Mouse (Mus musculus): ENCODE measurements around the gene Eml5. TPM values are rescaled to one million over a fixed set of nuclear protein-coding genes. Genes with fewer than 3 reads are reported as not detected.

Gene Eml5
- polyA plus RNA-seq, 1 experiment from 2014 or later = 3.4 TPM

GRCm38 (mm10) chr12:98840135-98840534, 61.1 kb downstream of the Eml5 start:
- no peaks in the 10 kb centered on the region for H3K36me3 ChIP-seq (ENCODE audit: insufficient read depth, low read length)
- H3K27ac ChIP-seq (ENCODE audit: low read length) = no peak overlapping the region
- WGBS = 88% methylated on average over 3 of the region's 3 CpGs
- ATAC-seq (ENCODE audit: low FRiP score, low TSS enrichment) = no peak
- H3K4me2 ChIP-seq (replicated peaks; ENCODE audit: low read depth, low read length) = no peak overlapping the region
- no peaks in the 10 kb centered on the region for H3K27me3 ChIP-seq (ENCODE audit: insufficient read depth, low read length)
- no peak overlapping the region for H3K4me3 ChIP-seq (ENCODE audit: low read length)
- H3K9ac ChIP-seq (replicated peaks; ENCODE audit: low read length) = no peak overlapping the region
- H3K4me1 ChIP-seq (ENCODE audit: insufficient read depth, low read length) = no peaks in the 10 kb centered on the region
- H3K9me3 ChIP-seq (ENCODE audit: low read length) = no peaks in the 10 kb centered on the region

DNA sequence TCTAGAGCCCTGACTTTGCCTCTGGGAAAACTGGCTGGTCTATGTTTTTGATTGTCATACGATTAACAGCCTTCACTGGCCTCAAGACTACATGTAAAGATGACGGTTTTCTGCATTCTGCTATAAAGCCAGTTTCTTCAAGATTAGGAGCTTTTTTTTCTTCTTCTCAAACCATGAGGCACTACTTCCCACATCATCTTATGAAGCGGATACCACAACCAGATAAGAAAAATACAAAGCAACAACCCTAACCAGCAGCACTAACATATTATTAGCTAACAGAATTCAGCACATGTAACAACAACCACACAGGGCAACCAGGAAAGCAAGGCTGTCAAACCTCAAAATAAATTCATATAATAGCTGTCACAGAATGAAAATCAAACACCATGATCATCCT, 63.3 kb downstream of the Eml5 start:
- WGBS = 87% methylated on average over 3 of the region's 3 CpGs
- Histone ChIP-seq H3K27me3 (ENCODE audit: insufficient read depth, low read length) (no peaks in the 10 kb centered on the region), H3K9me3 (ENCODE audit: low read length) (no peaks in the 10 kb centered on the region)

GRCm38 (mm10) chr12:98835466-98835865, 65.8 kb downstream of the Eml5 start:
- 95% methylated on average over 2 of the region's 2 CpGs for WGBS

More for the DNA sequence above, 63.3 kb downstream of the Eml5 start:
- Histone ChIP-seq H3K4me1 (ENCODE audit: insufficient read depth, low read length) (no peaks in the 10 kb centered on the region), H3K27ac (ENCODE audit: low read length) (no peak overlapping the region), H3K9ac (replicated peaks; ENCODE audit: low read length) (no peak overlapping the region), H3K4me2 (replicated peaks; ENCODE audit: low read depth, low read length) (no peak overlapping the region), H3K36me3 (ENCODE audit: insufficient read depth, low read length) (no peaks in the 10 kb centered on the region), H3K4me3 (ENCODE audit: low read length) (no peak overlapping the region)
- no peak for ATAC-seq (ENCODE audit: low FRiP score, low TSS enrichment)

DNA sequence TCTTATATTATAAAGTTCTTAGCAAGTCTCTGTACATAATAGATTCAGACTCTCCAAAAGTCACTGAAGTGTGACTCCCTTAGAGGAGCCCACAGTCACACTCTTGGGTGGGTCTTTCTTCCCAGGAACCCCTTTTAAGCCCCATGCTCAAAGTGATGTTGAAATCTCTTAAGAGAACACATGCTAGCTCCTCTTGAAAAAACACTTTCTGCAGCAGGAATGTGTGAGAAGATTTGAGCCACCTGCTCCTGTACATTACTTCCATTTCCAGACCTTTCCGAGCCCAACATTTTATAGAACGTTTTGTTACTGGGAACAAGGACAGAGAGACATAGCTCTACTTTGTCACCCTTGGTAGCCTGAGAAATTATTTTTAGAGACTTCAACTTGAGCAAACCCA, 66.4 kb downstream of the Eml5 start:
- Histone ChIP-seq H3K36me3 (ENCODE audit: insufficient read depth, low read length) (no peaks in the 10 kb centered on the region), H3K27me3 (ENCODE audit: insufficient read depth, low read length) (no peaks in the 10 kb centered on the region), H3K4me3 (ENCODE audit: low read length) (no peak overlapping the region), H3K9me3 (ENCODE audit: low read length) (no peaks in the 10 kb centered on the region), H3K4me2 (replicated peaks; ENCODE audit: low read depth, low read length) (no peak overlapping the region), H3K9ac (replicated peaks; ENCODE audit: low read length) (no peak overlapping the region), H3K4me1 (ENCODE audit: insufficient read depth, low read length) (no peaks in the 10 kb centered on the region), H3K27ac (ENCODE audit: low read length) (no peak overlapping the region)
- no peak for ATAC-seq (ENCODE audit: low FRiP score, low TSS enrichment)
- WGBS = 79% methylated on average over 2 of the region's 2 CpGs

More at GRCm38 (mm10) chr12:98835466-98835865, 65.8 kb downstream of the Eml5 start:
- Histone ChIP-seq H3K4me3 (ENCODE audit: low read length) (no peak overlapping the region), H3K4me2 (replicated peaks; ENCODE audit: low read depth, low read length) (no peak overlapping the region), H3K9me3 (ENCODE audit: low read length) (no peaks in the 10 kb centered on the region), H3K9ac (replicated peaks; ENCODE audit: low read length) (no peak overlapping the region), H3K4me1 (ENCODE audit: insufficient read depth, low read length) (no peaks in the 10 kb centered on the region), H3K36me3 (ENCODE audit: insufficient read depth, low read length) (no peaks in the 10 kb centered on the region), H3K27me3 (ENCODE audit: insufficient read depth, low read length) (no peaks in the 10 kb centered on the region), H3K27ac (ENCODE audit: low read length) (no peak overlapping the region)
- no peak for ATAC-seq (ENCODE audit: low FRiP score, low TSS enrichment)

DNA sequence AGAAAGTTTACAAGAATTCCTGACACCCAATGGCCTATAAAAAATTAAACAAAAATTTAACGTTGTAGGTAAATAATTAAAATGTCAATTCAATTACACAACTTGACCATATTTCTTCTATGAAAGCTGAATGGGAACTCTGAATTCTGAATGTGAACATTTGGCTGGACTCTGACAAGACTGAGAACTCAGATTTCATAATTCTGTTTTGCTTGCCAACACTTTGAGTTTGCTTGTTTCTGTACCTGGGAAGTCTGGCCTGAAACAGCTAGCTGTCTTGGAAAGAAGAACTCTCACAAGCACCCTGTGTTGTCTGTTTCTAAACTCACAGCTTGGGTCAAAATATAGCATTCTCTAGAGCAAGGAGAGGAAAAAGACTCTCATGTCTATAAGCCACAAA, 67.4 kb downstream of the Eml5 start:
- H3K27me3 ChIP-seq (ENCODE audit: insufficient read depth, low read length) = no peaks in the 10 kb centered on the region
- no peak overlapping the region for H3K27ac ChIP-seq (ENCODE audit: low read length)
- no peak overlapping the region for H3K4me2 ChIP-seq (replicated peaks; ENCODE audit: low read depth, low read length)
- H3K36me3 ChIP-seq (ENCODE audit: insufficient read depth, low read length) = no peaks in the 10 kb centered on the region
- H3K9ac ChIP-seq (replicated peaks; ENCODE audit: low read length) = no peak overlapping the region
- no peaks in the 10 kb centered on the region for H3K4me1 ChIP-seq (ENCODE audit: insufficient read depth, low read length)
- H3K4me3 ChIP-seq (ENCODE audit: low read length) = no peak overlapping the region
- no peaks in the 10 kb centered on the region for H3K9me3 ChIP-seq (ENCODE audit: low read length)
- 67% methylated on average over 1 of the region's 1 CpGs for whole genome bisulfite sequencing
- ATAC-seq (ENCODE audit: low FRiP score, low TSS enrichment) = no peak

GRCm38 (mm10) chr12:98832929-98833598, 68.2 kb downstream of the Eml5 start:
- H3K36me3 ChIP-seq (ENCODE audit: insufficient read depth, low read length) = no peaks in the 10 kb centered on the region
- no peak overlapping the region for H3K9ac ChIP-seq (replicated peaks; ENCODE audit: low read length)
- no peaks in the 10 kb centered on the region for H3K27me3 ChIP-seq (ENCODE audit: insufficient read depth, low read length)
- no peak overlapping the region for H3K27ac ChIP-seq (ENCODE audit: low read length)
- ATAC-seq (ENCODE audit: low FRiP score, low TSS enrichment) = no peak
- H3K4me2 ChIP-seq (replicated peaks; ENCODE audit: low read depth, low read length) = no peak overlapping the region
- no peaks in the 10 kb centered on the region for H3K4me1 ChIP-seq (ENCODE audit: insufficient read depth, low read length)
- H3K9me3 ChIP-seq (ENCODE audit: low read length) = no peaks in the 10 kb centered on the region
- no peak overlapping the region for H3K4me3 ChIP-seq (ENCODE audit: low read length)
- WGBS = 89% methylated on average over 8 of the region's 8 CpGs

- 85% methylated on average over 7 of the region's 7 CpGs for WGBS
- H3K9ac ChIP-seq (replicated peaks; ENCODE audit: low read length) = no peak overlapping the region
- no peaks in the 10 kb centered on the region for H3K36me3 ChIP-seq (ENCODE audit: insufficient read depth, low read length)
- no peaks in the 10 kb centered on the region for H3K27me3 ChIP-seq (ENCODE audit: insufficient read depth, low read length)
- H3K4me3 ChIP-seq (ENCODE audit: low read length) = no peak overlapping the region
- no peak overlapping the region for H3K4me2 ChIP-seq (replicated peaks; ENCODE audit: low read depth, low read length)
- H3K9me3 ChIP-seq (ENCODE audit: low read length) = no peaks in the 10 kb centered on the region
- no peaks in the 10 kb centered on the region for H3K4me1 ChIP-seq (ENCODE audit: insufficient read depth, low read length)
- H3K27ac ChIP-seq (ENCODE audit: low read length) = no peak overlapping the region
- ATAC-seq (ENCODE audit: low FRiP score, low TSS enrichment) = no peak
These were observed 70.2 kb downstream of the Eml5 start for GRCm38 (mm10) chr12:98831122-98831521.

GRCm38 (mm10) chr12:98820781-98821180, 80.5 kb downstream of the Eml5 start:
- ATAC-seq (ENCODE audit: low FRiP score, low TSS enrichment) = no peak
- H3K27ac ChIP-seq (ENCODE audit: low read length) = no peak overlapping the region
- no peak overlapping the region for H3K4me2 ChIP-seq (replicated peaks; ENCODE audit: low read depth, low read length)
- 91% methylated on average over 2 of the region's 2 CpGs for WGBS
- no peaks in the 10 kb centered on the region for H3K9me3 ChIP-seq (ENCODE audit: low read length)
- no peak overlapping the region for H3K9ac ChIP-seq (replicated peaks; ENCODE audit: low read length)
- no peaks in the 10 kb centered on the region for H3K27me3 ChIP-seq (ENCODE audit: insufficient read depth, low read length)
- H3K4me3 ChIP-seq (ENCODE audit: low read length) = no peak overlapping the region
- H3K36me3 ChIP-seq (ENCODE audit: insufficient read depth, low read length) = no peaks in the 10 kb centered on the region
- H3K4me1 ChIP-seq (ENCODE audit: insufficient read depth, low read length) = no peaks in the 10 kb centered on the region

- Histone ChIP-seq H3K4me2 (replicated peaks; ENCODE audit: low read depth, low read length) (no peak overlapping the region), H3K9me3 (ENCODE audit: low read length) (no peaks in the 10 kb centered on the region), H3K27ac (ENCODE audit: low read length) (no peak overlapping the region), H3K4me3 (ENCODE audit: low read length) (no peak overlapping the region), H3K27me3 (ENCODE audit: insufficient read depth, low read length) (no peaks in the 10 kb centered on the region), H3K9ac (replicated peaks; ENCODE audit: low read length) (no peak overlapping the region), H3K4me1 (ENCODE audit: insufficient read depth, low read length) (no peaks in the 10 kb centered on the region), H3K36me3 (ENCODE audit: insufficient read depth, low read length) (no peaks in the 10 kb centered on the region)
- WGBS = 79% methylated on average over 3 of the region's 3 CpGs
- ATAC-seq (ENCODE audit: low FRiP score, low TSS enrichment) = no peak
These were observed 97.1 kb downstream of the Eml5 start for GRCm38 (mm10) chr12:98804078-98804748.

DNA sequence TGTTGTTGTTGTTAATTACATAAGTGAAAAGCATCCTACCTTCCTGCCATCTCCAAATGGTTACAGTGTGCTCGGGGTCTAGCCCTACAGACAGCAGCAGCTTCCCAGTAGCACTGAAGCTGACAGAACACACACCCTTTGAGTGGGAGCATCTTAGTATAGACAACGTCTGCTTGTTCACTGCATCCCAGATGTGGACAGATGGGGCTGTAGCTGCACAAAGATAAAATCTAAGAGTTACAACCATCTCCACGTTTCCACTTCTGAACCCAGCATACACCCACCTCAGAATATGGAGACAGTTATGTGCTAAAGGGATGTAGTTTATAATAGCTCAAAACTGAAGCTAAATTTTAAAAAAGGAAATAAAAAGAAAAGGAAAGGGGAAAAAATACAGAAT, 99.0 kb downstream of the Eml5 start:
- Histone ChIP-seq H3K4me3 (ENCODE audit: low read length) (no peak overlapping the region), H3K27me3 (ENCODE audit: insufficient read depth, low read length) (no peaks in the 10 kb centered on the region), H3K4me2 (replicated peaks; ENCODE audit: low read depth, low read length) (no peak overlapping the region), H3K4me1 (ENCODE audit: insufficient read depth, low read length) (no peaks in the 10 kb centered on the region), H3K9ac (replicated peaks; ENCODE audit: low read length) (no peak overlapping the region), H3K36me3 (ENCODE audit: insufficient read depth, low read length) (0 out of 2 replicates have a peak, but pooled peaks cover 4% of the 10 kb centered on the region), H3K9me3 (ENCODE audit: low read length) (no peaks in the 10 kb centered on the region), H3K27ac (ENCODE audit: low read length) (no peak overlapping the region)
- 69% methylated on average over 3 of the region's 3 CpGs for WGBS
- ATAC-seq (ENCODE audit: low FRiP score, low TSS enrichment) = no peak

Data from kidney, embryonic 16.5 days (tissue).